Mouse (Mus musculus): ENCODE results near the gene Alg14.

DNA sequence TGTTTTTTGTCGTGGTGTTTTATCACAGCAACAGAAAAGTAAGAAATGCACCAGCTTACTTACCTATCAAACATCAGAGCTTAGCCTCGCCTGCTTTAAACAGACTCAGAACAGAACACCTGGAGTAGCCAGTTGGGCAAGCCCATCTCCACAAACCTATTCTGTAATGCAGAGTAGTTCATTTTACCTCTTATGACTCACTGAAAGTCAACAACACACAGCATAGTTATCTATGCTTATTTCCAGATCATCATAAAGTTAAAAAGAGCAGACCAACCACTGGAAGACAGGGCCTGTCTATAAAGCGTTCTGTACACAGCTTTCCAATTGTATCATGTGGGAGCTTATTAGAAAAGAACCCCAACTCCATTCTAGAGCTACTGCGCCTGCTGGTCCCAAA is 109.8 kb downstream of the Alg14 start:
- TF ChIP-seq ZNF384 (IDR thresholded peaks at IDR 0.05; ENCODE audit: low read depth, low read length) (no peak), CTCF (IDR thresholded peaks at IDR 0.05 in 2 of 3, conservative IDR thresholded peaks at IDR 0.05 in 1 of 3; ENCODE audit: control insufficient read depth in 1 of 3, insufficient read depth in 1 of 3, low read depth in 2 of 3, low read length in 3 of 3, poor library complexity in 1 of 3, severe bottlenecking in 1 of 3) (no peak), KAT2A (conservative IDR thresholded peaks at IDR 0.05; ENCODE audit: low read depth, low read length) (no peak), POLR2A (IDR thresholded peaks at IDR 0.05; ENCODE audit: control insufficient read depth in 1 of 2, insufficient read depth in 1 of 2, low read depth in 1 of 2, low read length in 2 of 2, poor library complexity in 1 of 2) (no peak)
